Mouse (Mus musculus): ENCODE measurements around the gene Tbc1d4.
A peak's percentile ranks its signal among the peaks of the same experiment; 100 is the strongest.

Tbc1d4 gene

GRCm38 (mm10) chr14:101530455-101530854 is 78.5 kb downstream of the Tbc1d4 start:
- no peak for DNase-seq

- no peak for DNase-seq
These were observed 79.8 kb downstream of the Tbc1d4 start for GRCm38 (mm10) chr14:101529194-101529593.

GRCm38 (mm10) chr14:101527420-101527996 is 81.5 kb downstream of the Tbc1d4 start:
- DNase-seq, result no peak

GRCm38 (mm10) chr14:101526478-101526877 is 82.5 kb downstream of the Tbc1d4 start:
- DNase-seq, result no peak

GRCm38 (mm10) chr14:101519964-101520363 is 89.0 kb downstream of the Tbc1d4 start:
- DNase-seq, result no peak

- DNase-seq, result no peak
These were observed 90.7 kb downstream of the Tbc1d4 start for GRCm38 (mm10) chr14:101518259-101518658.

- no peak for DNase-seq
These were observed 91.2 kb downstream of the Tbc1d4 start for GRCm38 (mm10) chr14:101517801-101518200.

GRCm38 (mm10) chr14:101517341-101517740 is 91.7 kb downstream of the Tbc1d4 start:
- no peak for DNase-seq

- DNase-seq, result no peak
These were observed 92.1 kb downstream of the Tbc1d4 start for GRCm38 (mm10) chr14:101516864-101517263.

- no peak for DNase-seq
These were observed 93.0 kb downstream of the Tbc1d4 start for GRCm38 (mm10) chr14:101516031-101516430.

- DNase-seq, result no peak
These were observed 93.7 kb downstream of the Tbc1d4 start for GRCm38 (mm10) chr14:101515271-101515670.

- DNase-seq, result no peak
These were observed 94.4 kb downstream of the Tbc1d4 start for GRCm38 (mm10) chr14:101514557-101514971.

- DNase-seq, result no peak
These were observed 95.8 kb downstream of the Tbc1d4 start for GRCm38 (mm10) chr14:101513163-101513562.

GRCm38 (mm10) chr14:101511410-101511809 is 97.6 kb downstream of the Tbc1d4 start:
- DNase-seq, result no peak

GRCm38 (mm10) chr14:101510540-101511313 is 98.3 kb downstream of the Tbc1d4 start:
- DNase-seq, result no peak

- DNase-seq, result no peak
These were observed 99.2 kb downstream of the Tbc1d4 start for GRCm38 (mm10) chr14:101509759-101510158.

- no peak for DNase-seq
These were observed 101.0 kb downstream of the Tbc1d4 start for GRCm38 (mm10) chr14:101507956-101508355.

GRCm38 (mm10) chr14:101507146-101507545 is 101.8 kb downstream of the Tbc1d4 start:
- peak; percentile 50 for DNase-seq

- DNase-seq, result no peak
These were observed 103.2 kb downstream of the Tbc1d4 start for GRCm38 (mm10) chr14:101505805-101506204.

- DNase-seq, result no peak
These were observed 104.4 kb downstream of the Tbc1d4 start for GRCm38 (mm10) chr14:101504473-101505200.

- no peak for DNase-seq
These were observed 105.6 kb downstream of the Tbc1d4 start for GRCm38 (mm10) chr14:101503168-101503961.

GRCm38 (mm10) chr14:101501868-101502267 is 107.1 kb downstream of the Tbc1d4 start:
- no peak for DNase-seq

GRCm38 (mm10) chr14:101501452-101501851 is 107.5 kb downstream of the Tbc1d4 start:
- no peak for DNase-seq
